Mouse (Mus musculus): ENCODE data around the gene Enpp5. TPM values are rescaled to one million over a fixed set of nuclear protein-coding genes. Genes with fewer than 3 reads are reported as not detected.

Gene Enpp5
- polyA plus RNA-seq, 1 experiment from 2014 or later = 10.7 TPM

- H3K4me1 ChIP-seq (ENCODE audit: control insufficient read depth, low read depth, low read length) = peaks cover 10% of the 10 kb centered on the region
- ATAC-seq (ENCODE audit: low read depth) = no peak
Measured at GRCm38 (mm10) chr17:44108331-44108730, 29.7 kb downstream of the Enpp5 start.

DNA sequence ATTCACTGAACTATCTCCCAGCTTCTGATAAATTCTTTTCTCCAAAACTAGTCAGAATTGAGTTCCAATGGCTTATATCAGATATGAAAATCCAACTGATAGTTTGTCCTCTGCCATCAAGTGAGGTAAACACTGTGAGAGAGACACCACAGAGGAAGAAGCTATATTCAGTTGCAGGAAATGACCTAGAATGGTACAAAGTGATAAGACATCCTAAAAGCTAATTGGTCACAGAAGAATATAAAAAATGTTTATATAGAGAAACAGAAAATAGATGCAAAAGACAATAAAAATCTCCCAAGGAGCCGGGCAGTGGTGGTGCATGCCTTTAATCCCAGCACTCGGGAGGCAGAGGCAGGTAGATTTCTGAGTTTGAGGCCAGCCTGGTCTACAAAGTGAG lies 38.0 kb downstream of the Enpp5 start:
- Histone ChIP-seq H3K9me3 (replicated peaks; ENCODE audit: control insufficient read depth, low read length) (no peaks in the 10 kb centered on the region), H3K36me3 (ENCODE audit: control insufficient read depth, insufficient read depth) (no peaks in the 10 kb centered on the region), H3K27me3 (ENCODE audit: control insufficient read depth, insufficient read depth, low read depth, low read length) (no peaks in the 10 kb centered on the region), H3K27ac (ENCODE audit: low read length) (no peak overlapping the region), H3K4me3 (ENCODE audit: low read depth, low read length) (no peak overlapping the region), H3K4me1 (ENCODE audit: control insufficient read depth, low read depth, low read length) (no peaks in the 10 kb centered on the region), H3K4me2 (ENCODE audit: low read depth, low read length) (no peak overlapping the region), H3K9ac (ENCODE audit: low read depth, low read length) (no peak overlapping the region)
- no peak for ATAC-seq (ENCODE audit: low read depth)
- 36% methylated on average over 2 of the region's 2 CpGs for WGBS (ENCODE audit: insufficient replicate concordance)

More at GRCm38 (mm10) chr17:44108331-44108730, 29.7 kb downstream of the Enpp5 start:
- Histone ChIP-seq H3K4me3 (ENCODE audit: low read depth, low read length) (no peak overlapping the region), H3K9ac (ENCODE audit: low read depth, low read length) (no peak overlapping the region), H3K36me3 (ENCODE audit: control insufficient read depth, insufficient read depth) (no peaks in the 10 kb centered on the region), H3K4me2 (ENCODE audit: low read depth, low read length) (no peak overlapping the region), H3K27me3 (ENCODE audit: control insufficient read depth, insufficient read depth, low read depth, low read length) (no peaks in the 10 kb centered on the region), H3K9me3 (replicated peaks; ENCODE audit: control insufficient read depth, low read length) (no peaks in the 10 kb centered on the region), H3K27ac (ENCODE audit: low read length) (no peak overlapping the region)
- 63% methylated on average over 3 of the region's 3 CpGs for WGBS (ENCODE audit: insufficient replicate concordance)

GRCm38 (mm10) chr17:44117721-44118120 lies 39.1 kb downstream of the Enpp5 start:
- Histone ChIP-seq H3K9me3 (replicated peaks; ENCODE audit: control insufficient read depth, low read length) (no peaks in the 10 kb centered on the region), H3K36me3 (ENCODE audit: control insufficient read depth, insufficient read depth) (no peaks in the 10 kb centered on the region), H3K27me3 (ENCODE audit: control insufficient read depth, insufficient read depth, low read depth, low read length) (no peaks in the 10 kb centered on the region), H3K4me2 (ENCODE audit: low read depth, low read length) (no peak overlapping the region), H3K9ac (ENCODE audit: low read depth, low read length) (no peak overlapping the region), H3K4me1 (ENCODE audit: control insufficient read depth, low read depth, low read length) (no peaks in the 10 kb centered on the region), H3K27ac (ENCODE audit: low read length) (no peak overlapping the region), H3K4me3 (ENCODE audit: low read depth, low read length) (no peak overlapping the region)
- ATAC-seq (ENCODE audit: low read depth) = no peak
- 48% methylated on average over 2 of the region's 2 CpGs for WGBS (ENCODE audit: insufficient replicate concordance)

GRCm38 (mm10) chr17:44118231-44118630 lies 39.6 kb downstream of the Enpp5 start:
- Histone ChIP-seq H3K4me3 (ENCODE audit: low read depth, low read length) (no peak overlapping the region), H3K4me2 (ENCODE audit: low read depth, low read length) (no peak overlapping the region), H3K9me3 (replicated peaks; ENCODE audit: control insufficient read depth, low read length) (no peaks in the 10 kb centered on the region), H3K36me3 (ENCODE audit: control insufficient read depth, insufficient read depth) (no peaks in the 10 kb centered on the region), H3K9ac (ENCODE audit: low read depth, low read length) (no peak overlapping the region), H3K27ac (ENCODE audit: low read length) (no peak overlapping the region), H3K27me3 (ENCODE audit: control insufficient read depth, insufficient read depth, low read depth, low read length) (no peaks in the 10 kb centered on the region), H3K4me1 (ENCODE audit: control insufficient read depth, low read depth, low read length) (no peaks in the 10 kb centered on the region)
- 43% methylated on average over 4 of the region's 4 CpGs for WGBS (ENCODE audit: insufficient replicate concordance)
- no peak for ATAC-seq (ENCODE audit: low read depth)

DNA sequence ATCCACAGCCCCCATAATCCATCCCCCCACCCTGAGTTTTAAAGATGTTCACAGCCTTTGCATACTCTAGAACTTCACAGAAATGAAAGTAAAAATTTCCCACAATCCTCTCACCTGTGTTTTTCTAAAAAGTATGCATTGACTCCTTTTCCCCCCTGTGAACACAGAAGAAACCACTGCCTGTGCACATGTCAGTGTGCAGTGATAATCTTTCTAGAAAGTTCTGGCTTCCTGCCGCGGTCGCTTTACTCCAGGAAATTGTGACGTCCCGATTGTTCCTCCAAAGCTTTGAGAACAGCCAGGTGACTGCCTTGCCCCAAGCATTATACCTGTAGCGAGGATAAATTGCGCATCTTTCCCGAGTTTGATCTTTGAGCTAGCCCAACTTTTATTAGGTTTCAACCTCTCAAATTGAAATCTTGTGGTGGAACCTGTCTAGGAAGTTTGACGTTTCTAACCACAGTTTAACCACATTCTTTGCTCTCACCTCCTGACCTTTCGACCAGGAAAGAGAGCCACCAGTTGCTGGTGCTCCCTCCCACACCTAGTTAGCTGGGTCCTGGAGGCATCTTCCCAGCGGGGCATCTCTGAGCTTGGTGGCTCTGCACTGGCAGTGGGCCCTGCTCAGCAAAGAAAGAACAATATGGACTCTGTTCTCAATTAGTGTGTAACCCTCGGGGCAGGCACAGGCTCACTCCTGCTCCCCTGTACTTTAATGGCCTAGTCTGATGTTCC lies 42.9 kb downstream of the Enpp5 start:
- H3K9ac ChIP-seq (ENCODE audit: low read depth, low read length) = no peak overlapping the region
- H3K36me3 ChIP-seq (ENCODE audit: control insufficient read depth, insufficient read depth) = no peaks in the 10 kb centered on the region
- H3K4me1 ChIP-seq (ENCODE audit: control insufficient read depth, low read depth, low read length) = no peaks in the 10 kb centered on the region
- WGBS (ENCODE audit: insufficient replicate concordance) = 34% methylated on average over 12 of the region's 12 CpGs
- no peak for ATAC-seq (ENCODE audit: low read depth)
- no peak overlapping the region for H3K4me3 ChIP-seq (ENCODE audit: low read depth, low read length)
- H3K9me3 ChIP-seq (replicated peaks; ENCODE audit: control insufficient read depth, low read length) = no peaks in the 10 kb centered on the region
- H3K27me3 ChIP-seq (ENCODE audit: control insufficient read depth, insufficient read depth, low read depth, low read length) = no peaks in the 10 kb centered on the region
- no peak overlapping the region for H3K27ac ChIP-seq (ENCODE audit: low read length)
- H3K4me2 ChIP-seq (ENCODE audit: low read depth, low read length) = no peak overlapping the region

DNA sequence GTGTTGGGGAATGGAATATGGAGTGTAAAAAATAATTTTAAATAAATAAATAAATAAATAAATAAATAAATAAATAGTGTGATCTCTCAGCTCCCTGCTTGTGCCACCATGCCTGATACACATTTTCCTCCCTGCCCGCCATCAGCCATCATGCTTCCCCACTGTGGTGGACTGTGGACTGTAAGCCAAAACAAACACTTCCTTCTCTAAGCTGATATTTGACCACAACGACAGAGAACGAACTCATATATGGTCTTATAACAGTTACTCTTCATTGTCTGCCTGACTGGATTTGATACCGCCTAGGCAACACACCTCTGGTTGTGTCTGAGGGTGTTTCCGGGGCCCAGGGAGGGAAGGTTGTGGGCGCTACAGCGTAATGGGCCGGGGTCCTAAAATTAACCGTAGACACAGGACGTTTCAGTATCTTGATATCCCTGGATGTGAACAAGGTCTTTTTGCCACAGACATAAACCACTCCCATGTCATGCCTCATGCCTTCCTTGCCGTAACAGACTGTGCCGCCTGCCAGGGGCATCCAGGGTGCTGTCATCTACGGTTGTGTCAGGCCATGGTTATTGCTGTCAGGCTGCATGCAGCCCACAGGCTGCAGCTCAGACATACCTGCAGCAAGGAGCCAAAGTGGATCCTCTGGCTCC lies 50.6 kb downstream of the Enpp5 start:
- no peaks in the 10 kb centered on the region; the same call in 1 of the 2 replicates for H3K4me1 ChIP-seq (ENCODE audit: control insufficient read depth, low read depth, low read length)
- 57% methylated on average over 13 of the region's 13 CpGs for WGBS (ENCODE audit: insufficient replicate concordance)

DNA sequence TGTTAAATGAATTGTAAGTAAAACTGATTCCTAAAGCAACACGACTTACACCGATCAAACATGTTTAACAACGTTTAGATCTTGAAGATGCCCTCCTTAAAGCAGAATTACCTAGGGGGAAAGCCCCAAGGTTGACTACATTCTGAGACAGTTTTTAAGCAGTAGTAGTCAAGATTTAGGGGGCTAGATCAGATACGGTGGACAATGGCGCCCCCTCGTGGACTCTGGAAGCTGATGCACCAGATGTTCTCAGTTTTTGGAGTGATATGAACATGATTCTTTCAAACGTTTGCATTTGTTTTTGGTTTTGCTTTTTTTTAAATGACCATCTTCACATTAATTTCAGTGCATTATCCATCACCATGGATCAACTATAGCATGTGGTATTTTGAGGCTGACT lies 51.8 kb downstream of the Enpp5 start:
- Histone ChIP-seq H3K27me3 (ENCODE audit: control insufficient read depth, insufficient read depth, low read depth, low read length) (no peaks in the 10 kb centered on the region; the same call in 1 of the 2 replicates), H3K36me3 (ENCODE audit: control insufficient read depth, insufficient read depth) (no peaks in the 10 kb centered on the region), H3K9me3 (replicated peaks; ENCODE audit: control insufficient read depth, low read length) (peaks cover 2% of the 10 kb centered on the region; the same call in 1 of the 2 replicates), H3K9ac (ENCODE audit: low read depth, low read length) (no peak overlapping the region), H3K4me3 (ENCODE audit: low read depth, low read length) (no peak overlapping the region), H3K27ac (ENCODE audit: low read length) (no peak overlapping the region), H3K4me1 (ENCODE audit: control insufficient read depth, low read depth, low read length) (no peaks in the 10 kb centered on the region; the same call in 1 of the 2 replicates), H3K4me2 (ENCODE audit: low read depth, low read length) (no peak overlapping the region)
- ATAC-seq (ENCODE audit: low read depth) = no peak
- 9% methylated on average over 7 of the region's 7 CpGs for WGBS (ENCODE audit: insufficient replicate concordance)

More for the DNA sequence above, 50.6 kb downstream of the Enpp5 start:
- H3K4me3 ChIP-seq (ENCODE audit: low read depth, low read length) = no peak overlapping the region
- no peaks in the 10 kb centered on the region for H3K36me3 ChIP-seq (ENCODE audit: control insufficient read depth, insufficient read depth)
- peaks cover 2% of the 10 kb centered on the region; the same call in 1 of the 2 replicates for H3K9me3 ChIP-seq (replicated peaks; ENCODE audit: control insufficient read depth, low read length)
- H3K4me2 ChIP-seq (ENCODE audit: low read depth, low read length) = no peak overlapping the region
- H3K9ac ChIP-seq (ENCODE audit: low read depth, low read length) = no peak overlapping the region
- no peaks in the 10 kb centered on the region for H3K27me3 ChIP-seq (ENCODE audit: control insufficient read depth, insufficient read depth, low read depth, low read length)
- peak; percentile 45; the same call in 1 of the 2 replicates for ATAC-seq (ENCODE audit: low read depth)
- no peak overlapping the region for H3K27ac ChIP-seq (ENCODE audit: low read length)

- H3K9ac ChIP-seq (ENCODE audit: low read depth, low read length) = no peak overlapping the region
- 8% methylated on average over 6 of the region's 6 CpGs for WGBS (ENCODE audit: insufficient replicate concordance)
- no peak overlapping the region for H3K27ac ChIP-seq (ENCODE audit: low read length)
- no peaks in the 10 kb centered on the region for H3K9me3 ChIP-seq (replicated peaks; ENCODE audit: control insufficient read depth, low read length)
- H3K27me3 ChIP-seq (ENCODE audit: control insufficient read depth, insufficient read depth, low read depth, low read length) = no peaks in the 10 kb centered on the region; the same call in 1 of the 2 replicates
- no peaks in the 10 kb centered on the region for H3K36me3 ChIP-seq (ENCODE audit: control insufficient read depth, insufficient read depth)
- H3K4me3 ChIP-seq (ENCODE audit: low read depth, low read length) = no peak overlapping the region
- ATAC-seq (ENCODE audit: low read depth) = no peak
- peak overlapping the region; percentile 25 for H3K4me2 ChIP-seq (ENCODE audit: low read depth, low read length)
- H3K4me1 ChIP-seq (ENCODE audit: control insufficient read depth, low read depth, low read length) = no peaks in the 10 kb centered on the region; the same call in 1 of the 2 replicates
Measured at GRCm38 (mm10) chr17:44134106-44134505, 55.5 kb downstream of the Enpp5 start.

- Histone ChIP-seq H3K27me3 (ENCODE audit: control insufficient read depth, insufficient read depth, low read depth, low read length) (no peaks in the 10 kb centered on the region; the same call in 1 of the 2 replicates), H3K4me1 (ENCODE audit: control insufficient read depth, low read depth, low read length) (no peaks in the 10 kb centered on the region; the same call in 1 of the 2 replicates), H3K4me2 (ENCODE audit: low read depth, low read length) (peak overlapping the region; percentile 25), H3K9me3 (replicated peaks; ENCODE audit: control insufficient read depth, low read length) (no peaks in the 10 kb centered on the region), H3K36me3 (ENCODE audit: control insufficient read depth, insufficient read depth) (no peaks in the 10 kb centered on the region), H3K27ac (ENCODE audit: low read length) (no peak overlapping the region), H3K4me3 (ENCODE audit: low read depth, low read length) (peak overlapping the region; percentile 46), H3K9ac (ENCODE audit: low read depth, low read length) (no peak overlapping the region)
- WGBS (ENCODE audit: insufficient replicate concordance) = 45% methylated on average over 9 of the region's 9 CpGs
- peak; percentile 71 for ATAC-seq (ENCODE audit: low read depth)
Measured at GRCm38 (mm10) chr17:44134545-44134944, 55.9 kb downstream of the Enpp5 start.

Data from liver, embryonic 16.5 days (tissue).